Mouse (Mus musculus): ENCODE measurements around the gene Gria1.

DNA sequence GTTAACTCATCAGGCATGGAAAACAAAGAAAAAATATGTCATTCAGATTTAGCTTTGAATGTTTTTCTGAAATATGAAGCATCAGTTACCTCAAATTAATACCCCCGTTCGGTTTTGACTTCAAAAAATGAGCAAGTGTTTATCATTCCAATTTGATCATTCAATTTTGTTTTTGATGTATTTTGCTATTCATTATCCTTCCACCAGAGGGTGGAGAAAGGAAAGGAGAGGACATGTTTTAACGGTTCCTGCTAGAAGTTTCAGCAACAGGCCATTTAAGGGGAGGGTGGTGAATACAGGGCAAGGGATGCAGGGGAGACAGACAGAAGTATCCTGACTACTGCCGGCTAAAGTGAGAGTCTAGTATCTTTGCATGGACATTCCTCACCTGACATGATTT is 7.3 kb downstream of the Gria1 start:
- TF ChIP-seq HCFC1 (IDR thresholded peaks at IDR 0.05; ENCODE audit: borderline replicate concordance, insufficient read depth, low read length) (no peak), MAFK (IDR thresholded peaks at IDR 0.05; ENCODE audit: insufficient read depth, low read depth, low read length) (no peak), ZNF384 (IDR thresholded peaks at IDR 0.05; ENCODE audit: low read depth, low read length) (no peak)

Data from ES-E14 (cell line).